Mouse (Mus musculus) cortical plate, adult 2 months (tissue): ENCODE measurements around the gene Nynrin.
A peak's percentile ranks its signal among the peaks of the same experiment; 100 is the strongest.

Experiments used
- CTCF ChIP-seq: fragments of 200-500 bp; IDR thresholded peaks from 2 replicates; pipeline ENCODE4 v1.5.1; 2011; ENCODE audit warnings: mild to moderate bottlenecking, control low read depth, low read length; ENCODE audit not compliant: insufficient read depth; ENCODE audit errors: extremely low read depth
- POLR2A ChIP-seq: fragments of 200-500 bp; IDR thresholded peaks from 2 replicates; pipeline ENCODE4 v1.6.1; 2011; ENCODE audit warnings: mild to moderate bottlenecking, low read length, control low read depth; ENCODE audit not compliant: insufficient read depth; ENCODE audit errors: extremely low read depth

- TF ChIP-seq CTCF = no peak
- peak; percentile 73 for TF ChIP-seq POLR2A
Measured at GRCm38 (mm10) chr14:55899701-55900413, 46.0 kb downstream of the Nynrin start, which contains the start of gene Sdr39u1.
